Mouse (Mus musculus): Measurements from ENCODE around the gene Zfp280c. TPM values are rescaled to one million over a fixed set of nuclear protein-coding genes. Genes with fewer than 3 reads are reported as not detected.
A peak's percentile ranks its signal among the peaks of the same experiment; 100 is the strongest.

Gene Zfp280c
- 5.0 and 5.4 TPM in 2 replicates for polyA plus RNA-seq (2015; fragmentation: Nextera tagmentation; extraction: Ambion mirVana)

GRCm38 (mm10) chrX:48594099-48594760 lies at the start of gene Zfp280c:
TSS of gene Zfp280c (minus strand) at chrX:48594504.
- ATAC-seq: peak; percentile 95
- H3K27ac ChIP-seq (ENCODE audit: low read length): peak within 1 kb of the TSS; percentile 54; the same call in 1 of the 2 replicates

GRCm38 (mm10) chrX:48637032-48637431 lies 42.7 kb upstream of the Zfp280c start:
- TF ChIP-seq CTCF (IDR thresholded peaks at IDR 0.05) (peak; percentile 30; the same call in 1 of the 2 replicates), EP300 (IDR thresholded peaks at IDR 0.05) (no peak)
- Histone ChIP-seq H3K27ac (ENCODE audit: low read length) (no peak overlapping the region), H3K4me2 (replicated peaks; ENCODE audit: low read depth, low read length) (no peak overlapping the region), H3K4me1 (ENCODE audit: insufficient read depth, low read depth, low read length) (no peaks in the 10 kb centered on the region), H3K36me3 (ENCODE audit: insufficient read depth, low read length) (no peaks in the 10 kb centered on the region), H3K27me3 (replicated peaks; ENCODE audit: insufficient read depth, low read length) (no peaks in the 10 kb centered on the region), H3K4me3 (ENCODE audit: low read depth, low read length) (no peak overlapping the region), H3K9me3 (ENCODE audit: low read length) (no peaks in the 10 kb centered on the region), H3K9ac (replicated peaks; ENCODE audit: low read depth) (no peak overlapping the region)
- ATAC-seq (no peak), DNase-seq (ENCODE audit: low spot score) (no peak)
- 77% methylated on average over 2 of the region's 2 CpGs for WGBS

More at GRCm38 (mm10) chrX:48594099-48594760, at the start of gene Zfp280c:
- H3K36me3 ChIP-seq (ENCODE audit: insufficient read depth, low read length): no peaks in the 10 kb centered on the region
- H3K4me3 ChIP-seq (ENCODE audit: low read depth, low read length): peak within 1 kb of the TSS; percentile 53
- 20% methylated on average over 31 of the region's 45 CpGs for WGBS
- no peaks in the 10 kb centered on the region for H3K9me3 ChIP-seq (ENCODE audit: low read length)
- H3K4me1 ChIP-seq (ENCODE audit: insufficient read depth, low read depth, low read length): no peaks in the 10 kb centered on the region
- H3K4me2 ChIP-seq (replicated peaks; ENCODE audit: low read depth, low read length): peak within 1 kb of the TSS; percentile 53
- peak within 1 kb of the TSS; percentile 48 for H3K9ac ChIP-seq (replicated peaks; ENCODE audit: low read depth)
- H3K27me3 ChIP-seq (replicated peaks; ENCODE audit: insufficient read depth, low read length): no peaks in the 10 kb centered on the region
- TF ChIP-seq CTCF (IDR thresholded peaks at IDR 0.05): no peak
- TF ChIP-seq EP300 (IDR thresholded peaks at IDR 0.05): no peak
- DNase-seq (ENCODE audit: low spot score): peak; percentile 86

GRCm38 (mm10) chrX:48624054-48624420 lies 29.7 kb upstream of the Zfp280c start:
- WGBS: 12% methylated on average over 8 of the region's 9 CpGs
- ATAC-seq (no peak), DNase-seq (ENCODE audit: low spot score) (no peak)
- no peak for TF ChIP-seq EP300 (IDR thresholded peaks at IDR 0.05)
- TF ChIP-seq CTCF (IDR thresholded peaks at IDR 0.05): no peak
- H3K36me3 ChIP-seq (ENCODE audit: insufficient read depth, low read length): no peaks in the 10 kb centered on the region
- no peaks in the 10 kb centered on the region for H3K9me3 ChIP-seq (ENCODE audit: low read length)
- H3K9ac ChIP-seq (replicated peaks; ENCODE audit: low read depth): 0 out of 2 replicates have a peak overlapping the region, but pooled peaks have one; percentile 23
- no peaks in the 10 kb centered on the region for H3K4me1 ChIP-seq (ENCODE audit: insufficient read depth, low read depth, low read length)
- H3K27ac ChIP-seq (ENCODE audit: low read length): no peak overlapping the region
- H3K4me2 ChIP-seq (replicated peaks; ENCODE audit: low read depth, low read length): peak overlapping the region; percentile 58
- no peaks in the 10 kb centered on the region for H3K27me3 ChIP-seq (replicated peaks; ENCODE audit: insufficient read depth, low read length)
- peak overlapping the region; percentile 56 for H3K4me3 ChIP-seq (ENCODE audit: low read depth, low read length)

- H3K27me3 ChIP-seq (replicated peaks; ENCODE audit: insufficient read depth, low read length): no peaks in the 10 kb centered on the region
- no peaks in the 10 kb centered on the region for H3K9me3 ChIP-seq (ENCODE audit: low read length)
- DNase-seq (ENCODE audit: low spot score) (peak; percentile 89), ATAC-seq (peak; percentile 98)
- no peak within 1 kb of the TSS for H3K27ac ChIP-seq (ENCODE audit: low read length)
- peak within 1 kb of the TSS; percentile 56 for H3K4me3 ChIP-seq (ENCODE audit: low read depth, low read length)
- 0 out of 2 replicates have a peak within 1 kb of the TSS, but pooled peaks have one; percentile 23 for H3K9ac ChIP-seq (replicated peaks; ENCODE audit: low read depth)
- WGBS: 9% methylated on average over 35 of the region's 38 CpGs
- H3K4me1 ChIP-seq (ENCODE audit: insufficient read depth, low read depth, low read length): no peaks in the 10 kb centered on the region
- peak within 1 kb of the TSS; percentile 58 for H3K4me2 ChIP-seq (replicated peaks; ENCODE audit: low read depth, low read length)
- no peaks in the 10 kb centered on the region for H3K36me3 ChIP-seq (ENCODE audit: insufficient read depth, low read length)
- TF ChIP-seq CTCF (IDR thresholded peaks at IDR 0.05): no peak
- no peak for TF ChIP-seq EP300 (IDR thresholded peaks at IDR 0.05)
These were observed 29.2 kb upstream of the Zfp280c start, which contains the start of gene Slc25a14 for GRCm38 (mm10) chrX:48623379-48624053. TSS of gene Slc25a14 (plus strand) at chrX:48623413.

- Histone ChIP-seq H3K27me3 (replicated peaks; ENCODE audit: insufficient read depth, low read length) (no peaks in the 10 kb centered on the region), H3K4me1 (ENCODE audit: insufficient read depth, low read depth, low read length) (no peaks in the 10 kb centered on the region), H3K36me3 (ENCODE audit: insufficient read depth, low read length) (no peaks in the 10 kb centered on the region), H3K27ac (ENCODE audit: low read length) (no peak overlapping the region), H3K4me3 (ENCODE audit: low read depth, low read length) (peak overlapping the region; percentile 56), H3K4me2 (replicated peaks; ENCODE audit: low read depth, low read length) (peak overlapping the region; percentile 58), H3K9me3 (ENCODE audit: low read length) (no peaks in the 10 kb centered on the region), H3K9ac (replicated peaks; ENCODE audit: low read depth) (no peak overlapping the region)
- ATAC-seq: no peak
- TF ChIP-seq EP300 (IDR thresholded peaks at IDR 0.05) (no peak), CTCF (IDR thresholded peaks at IDR 0.05) (no peak)
- WGBS: 14% methylated on average over 4 of the region's 4 CpGs
- DNase-seq (ENCODE audit: low spot score): no peak
These were observed 28.7 kb upstream of the Zfp280c start for GRCm38 (mm10) chrX:48623049-48623378.

- Histone ChIP-seq H3K9ac (replicated peaks; ENCODE audit: low read depth) (no peak overlapping the region), H3K27me3 (replicated peaks; ENCODE audit: insufficient read depth, low read length) (no peaks in the 10 kb centered on the region), H3K36me3 (ENCODE audit: insufficient read depth, low read length) (no peaks in the 10 kb centered on the region), H3K4me2 (replicated peaks; ENCODE audit: low read depth, low read length) (no peak overlapping the region), H3K4me1 (ENCODE audit: insufficient read depth, low read depth, low read length) (no peaks in the 10 kb centered on the region), H3K9me3 (ENCODE audit: low read length) (no peaks in the 10 kb centered on the region), H3K27ac (ENCODE audit: low read length) (no peak overlapping the region), H3K4me3 (ENCODE audit: low read depth, low read length) (no peak overlapping the region)
- ATAC-seq: no peak
- 46% methylated on average over 2 of the region's 2 CpGs for WGBS
- TF ChIP-seq EP300 (IDR thresholded peaks at IDR 0.05) (no peak), CTCF (IDR thresholded peaks at IDR 0.05) (no peak)
- no peak for DNase-seq (ENCODE audit: low spot score)
These were observed 10.6 kb upstream of the Zfp280c start for GRCm38 (mm10) chrX:48604872-48605271.
